Mouse (Mus musculus): ENCODE results near the gene Apoc3.

GRCm38 (mm10) chr9:46227064-46227614 is 8.3 kb downstream of the Apoc3 start:
- TF ChIP-seq POLR2A (IDR thresholded peaks at IDR 0.05; ENCODE audit: borderline replicate concordance, extremely low read depth, low read depth, low read length) (no peak), CTCF (IDR thresholded peaks at IDR 0.05; ENCODE audit: insufficient read depth, low read length) (no peak)

All from lung, adult 2 months (tissue).